Mouse (Mus musculus) ovary, postnatal 10 days (tissue): Measurements from ENCODE around the gene Epha7.

Experiments
- DNase-seq: peaks from one replicate; pipeline ENCODE4 v3.0.0; 2022; ENCODE audit warnings: low spot score

Gene Epha7

DNA sequence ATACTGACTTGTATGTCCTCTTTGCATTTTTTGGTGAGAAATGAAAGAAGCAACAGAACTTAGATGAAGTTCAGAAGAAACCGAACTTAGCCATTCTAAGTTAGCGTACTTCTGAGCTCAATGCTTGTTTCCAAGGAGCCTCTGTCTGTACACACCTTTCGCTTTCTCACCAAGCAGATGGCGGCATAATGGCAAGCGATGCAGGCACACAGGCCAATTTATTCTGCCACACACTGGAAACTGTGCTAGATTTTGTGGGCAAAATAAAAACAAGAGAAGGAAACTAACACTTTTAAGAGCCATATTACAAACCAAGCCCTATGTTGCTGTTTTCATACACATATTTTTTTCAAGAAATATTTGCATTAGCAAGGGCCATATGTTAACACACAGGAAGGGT lies 88.6 kb downstream of the Epha7 start:
- DNase-seq, result no peak

GRCm38 (mm10) chr4:28902004-28902704 lies 89.2 kb downstream of the Epha7 start:
- no peak for DNase-seq

- no peak for DNase-seq
Measured at GRCm38 (mm10) chr4:28906985-28907384, 94.1 kb downstream of the Epha7 start.

GRCm38 (mm10) chr4:28910127-28910526 lies 97.2 kb downstream of the Epha7 start:
- no peak for DNase-seq

DNA sequence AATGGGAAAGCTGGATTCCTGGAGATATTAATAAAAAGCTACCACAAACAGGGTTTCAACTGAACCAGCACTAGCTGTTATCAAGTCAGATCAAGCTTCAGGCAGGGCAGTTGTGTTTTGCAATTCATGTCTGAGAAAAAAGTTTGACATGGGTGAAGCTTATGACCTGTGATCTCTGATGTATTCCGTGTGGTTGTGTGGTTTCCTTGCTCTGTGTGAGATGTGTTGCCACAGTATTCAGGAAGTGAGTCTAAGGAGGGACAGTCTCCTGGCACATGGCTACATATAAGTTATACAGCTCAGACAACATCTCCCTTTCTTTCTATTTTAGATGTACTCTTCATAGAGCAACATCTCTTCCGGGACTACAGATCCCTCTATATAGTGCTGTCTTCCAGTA lies 99.1 kb downstream of the Epha7 start:
- DNase-seq, result no peak

- no peak for DNase-seq
Measured at GRCm38 (mm10) chr4:28913613-28914012, 100.7 kb downstream of the Epha7 start.

DNA sequence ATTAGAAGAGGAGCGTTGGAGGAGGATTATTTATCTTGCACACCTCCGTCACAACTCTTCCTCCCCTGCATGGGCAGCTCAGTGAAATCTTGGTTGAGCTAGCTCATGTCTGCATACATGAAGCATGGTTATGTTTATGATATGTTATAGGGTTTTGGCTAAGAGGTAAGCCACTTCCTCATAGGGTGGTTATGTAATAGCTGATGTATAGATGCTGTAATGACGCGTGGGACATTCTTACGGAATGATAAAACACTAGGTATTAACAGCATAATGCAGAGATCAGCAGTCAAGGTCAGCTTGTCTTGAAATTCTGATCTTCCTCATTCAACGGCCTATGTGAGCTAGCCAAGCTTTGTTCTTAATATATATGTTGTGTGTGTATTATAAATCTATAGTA lies 107.7 kb downstream of the Epha7 start:
- no peak for DNase-seq

- DNase-seq, result no peak
Measured at GRCm38 (mm10) chr4:28926072-28926471, 113.1 kb downstream of the Epha7 start.

DNA sequence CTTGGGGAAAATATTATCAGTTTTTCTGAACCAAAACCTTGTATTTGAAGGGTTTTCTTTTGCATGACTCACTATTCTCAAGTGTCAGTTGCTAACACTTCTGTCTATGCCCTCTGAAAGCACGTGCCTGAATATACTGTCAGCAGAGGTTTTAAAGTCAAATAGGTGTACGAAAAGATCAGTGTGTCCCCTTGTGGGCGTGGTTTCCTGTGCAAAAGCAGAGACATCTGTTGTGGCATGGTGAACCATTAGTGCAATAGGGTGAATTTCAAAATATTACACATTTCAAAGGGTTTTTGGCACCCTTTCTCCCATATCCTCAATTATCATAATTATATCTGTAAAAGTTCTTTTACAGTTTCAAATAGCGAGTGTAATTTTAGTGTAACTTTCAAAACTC lies 120.5 kb downstream of the Epha7 start:
- DNase-seq, result no peak

DNA sequence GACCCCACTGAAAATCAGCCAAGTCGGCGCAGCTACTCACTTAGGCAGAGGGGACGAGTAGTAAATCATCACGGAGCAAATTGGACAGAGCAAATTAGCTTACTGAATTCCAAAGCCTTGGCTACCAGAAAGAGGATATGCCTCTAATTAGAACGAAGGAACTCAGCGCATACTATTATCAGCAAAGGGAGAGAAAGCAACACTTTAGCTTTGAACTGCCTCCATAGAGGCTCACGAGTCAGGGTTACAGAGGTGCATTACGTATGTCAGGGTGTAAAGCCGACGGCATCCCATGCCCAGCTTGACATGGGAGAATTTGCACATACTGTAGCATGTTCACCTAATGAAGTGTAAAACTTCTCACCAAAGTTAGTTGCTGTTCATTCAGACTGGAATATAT lies 121.9 kb downstream of the Epha7 start:
- DNase-seq, result no peak

DNA sequence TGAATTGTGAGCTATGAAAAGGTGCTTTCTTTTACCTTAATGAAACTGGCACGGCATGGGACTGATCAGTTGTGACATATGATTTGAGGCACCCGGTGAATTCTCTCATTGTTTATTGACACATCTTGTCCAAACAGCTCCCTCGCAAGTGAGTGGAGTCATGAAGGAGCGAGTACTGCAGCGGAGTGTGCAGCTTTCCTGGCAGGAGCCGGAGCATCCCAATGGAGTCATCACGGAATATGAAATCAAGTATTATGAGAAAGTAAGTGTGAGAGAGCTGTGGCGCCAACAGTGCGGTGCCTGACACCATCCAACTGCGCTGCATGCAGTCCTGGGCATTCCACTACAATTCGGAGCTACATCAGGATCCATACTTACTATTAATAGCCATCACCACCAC lies 122.6 kb downstream of the Epha7 start:
- no peak for DNase-seq

DNA sequence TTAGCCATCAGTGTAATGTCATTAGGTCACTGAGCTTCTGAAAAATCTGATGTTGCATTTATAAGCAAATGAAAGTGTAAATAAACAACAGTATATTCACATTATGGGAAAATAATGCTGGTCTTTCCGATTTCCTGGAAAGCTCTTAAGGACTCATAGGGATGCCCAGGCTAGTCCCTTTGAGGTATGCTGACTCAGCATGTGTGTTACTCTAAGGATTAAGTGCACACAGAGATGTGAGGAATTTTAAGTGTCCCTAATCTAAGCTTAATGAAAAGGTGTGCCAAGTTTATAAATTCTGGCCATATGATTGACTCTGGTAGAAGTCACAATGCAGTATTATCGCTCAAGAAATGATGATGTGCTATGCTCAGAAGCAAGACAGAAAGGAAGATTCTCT lies 127.8 kb downstream of the Epha7 start:
- no peak for DNase-seq

- no peak for DNase-seq
Measured at GRCm38 (mm10) chr4:28944237-28944636, 131.3 kb downstream of the Epha7 start.

DNA sequence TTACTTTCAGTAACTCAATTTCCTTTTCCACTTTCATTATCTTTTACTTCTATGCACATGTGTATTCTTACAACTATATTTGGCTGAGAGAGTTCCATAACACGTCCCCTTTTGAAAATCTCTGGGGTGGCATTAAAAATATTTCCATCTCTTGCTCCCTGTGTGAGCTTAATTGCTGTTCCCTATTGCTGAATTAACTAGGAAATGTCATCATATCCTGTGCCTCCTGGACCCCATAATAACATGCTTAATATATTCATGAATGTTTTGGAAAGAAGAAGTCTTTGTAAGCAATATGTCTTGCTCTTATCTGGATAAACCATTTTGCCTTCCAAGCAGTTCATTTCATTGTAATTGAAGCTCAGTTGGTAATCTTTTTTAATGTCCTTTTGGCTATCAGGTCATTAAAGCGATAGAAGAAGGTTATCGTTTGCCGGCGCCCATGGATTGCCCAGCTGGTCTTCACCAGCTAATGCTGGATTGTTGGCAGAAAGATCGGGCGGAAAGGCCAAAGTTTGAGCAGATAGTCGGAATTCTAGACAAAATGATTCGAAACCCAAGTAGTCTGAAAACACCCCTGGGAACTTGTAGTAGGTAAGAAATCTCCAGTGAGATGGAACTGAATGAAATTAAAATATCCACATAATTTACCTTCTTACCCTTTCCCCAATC lies 148.1 kb downstream of the Epha7 start:
- DNase-seq, result no peak

GRCm38 (mm10) chr4:28967584-28968315 lies 154.8 kb downstream of the Epha7 start:
- no peak for DNase-seq

DNA sequence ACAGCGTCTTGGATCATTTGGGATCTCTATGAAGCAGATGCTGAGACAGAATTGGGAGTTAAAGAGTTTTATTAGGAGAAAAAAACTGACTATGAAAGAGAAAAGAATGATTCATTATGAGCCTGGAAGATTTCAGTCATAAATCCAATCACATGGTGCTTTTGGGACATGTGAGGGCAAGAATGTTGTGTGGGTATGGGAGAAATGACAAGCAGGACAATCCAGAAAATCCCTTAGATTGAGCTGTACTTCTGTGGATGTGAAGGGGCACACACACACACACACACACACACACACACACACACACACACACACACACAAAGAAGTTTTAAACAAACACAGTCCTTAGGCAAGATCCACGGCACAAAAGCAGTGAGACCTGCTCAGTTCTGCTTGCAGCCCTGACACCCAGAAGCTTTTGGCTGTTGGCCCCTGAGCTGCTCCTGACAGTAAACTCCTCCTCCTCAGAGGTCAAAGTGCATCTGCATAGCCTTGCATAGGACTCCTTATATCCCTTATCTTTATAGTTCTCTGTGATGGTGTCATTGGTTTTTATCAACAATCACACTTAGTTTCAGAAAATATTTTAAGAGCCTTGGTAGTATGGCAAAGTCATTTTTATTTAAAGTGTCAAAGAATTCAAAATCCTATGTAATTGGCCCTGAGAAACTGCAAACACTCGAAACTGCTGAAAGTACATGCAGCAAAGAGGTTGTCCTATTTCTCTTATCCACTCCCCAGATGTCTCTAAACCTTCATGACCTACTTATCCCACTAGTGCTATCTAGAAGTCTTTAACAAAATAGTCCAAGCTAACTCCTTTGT lies 185.7 kb downstream of the Epha7 start:
- DNase-seq, result no peak

DNA sequence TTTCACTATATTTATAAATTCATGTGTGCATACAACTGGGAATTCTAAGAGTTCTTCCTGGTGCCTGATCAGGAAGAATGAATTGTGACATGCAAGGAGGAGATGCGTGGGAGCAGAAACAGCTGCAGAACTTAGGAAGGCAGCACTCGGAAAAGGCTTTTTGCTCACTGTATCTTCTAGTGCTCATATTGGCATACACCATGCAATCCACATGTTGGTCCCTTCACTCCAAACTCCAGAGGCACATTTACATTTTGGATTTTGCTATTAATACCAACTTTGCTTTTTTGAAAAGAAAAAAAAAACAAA lies 186.3 kb downstream of the Epha7 start:
- DNase-seq, result no peak

DNA sequence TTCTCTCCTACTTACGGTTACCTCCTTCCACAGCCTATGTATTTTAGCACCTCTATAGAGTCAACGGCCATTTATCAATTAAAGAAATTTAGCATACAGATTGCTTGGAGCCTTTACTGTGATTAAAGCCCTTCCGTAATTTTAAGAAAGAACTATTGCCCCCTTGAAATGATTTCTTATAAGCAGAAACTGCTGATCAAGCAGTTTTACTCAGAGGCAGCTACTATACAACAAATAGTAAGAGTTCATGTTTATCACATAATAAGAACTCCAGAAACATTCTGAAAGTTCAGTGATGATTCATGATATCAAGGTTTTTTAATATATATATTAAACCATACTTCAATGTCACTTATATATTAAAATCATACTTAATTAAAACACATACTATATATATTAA lies 197.4 kb downstream of the Epha7 start:
- no peak for DNase-seq
